Mouse (Mus musculus) myocyte (in vitro differentiated cells): ENCODE results near the gene Nsmce3. TPM values are rescaled to one million over a fixed set of nuclear protein-coding genes. Genes with fewer than 3 reads are reported as not detected.

ENCODE experiments used
- H3K27me3 ChIP-seq: one replicate; pipeline ENCODE4 v1.6.1; 2011; ENCODE audit not compliant: control insufficient read depth, insufficient read depth, insufficient read length
- H3K36me3 ChIP-seq: one replicate; pipeline ENCODE4 v1.6.1; 2011; ENCODE audit not compliant: control insufficient read depth, insufficient read depth
- H3K4me2 ChIP-seq: one replicate; pipeline ENCODE4 v1.6.1; 2011; ENCODE audit warnings: low read depth, control low read depth
- H3K4me3 ChIP-seq: one replicate; pipeline ENCODE4 v1.5.1; 2011; ENCODE audit warnings: mild to moderate bottlenecking, control low read depth, moderate library complexity
- H3K79me2 ChIP-seq: one replicate; pipeline ENCODE4 v1.6.1; 2011; ENCODE audit not compliant: control insufficient read depth, insufficient read depth
- H3ac ChIP-seq: one replicate; pipeline ENCODE4 v1.6.1; 2011; ENCODE audit not compliant: control insufficient read depth, insufficient read length
- CEBPB ChIP-seq: IDR thresholded peaks from 2 replicates; pipeline ENCODE4 v1.6.1; 2011; ENCODE audit warnings: mild to moderate bottlenecking, moderate library complexity; ENCODE audit not compliant: poor library complexity, insufficient read depth, severe bottlenecking
- E2F4 ChIP-seq: IDR thresholded peaks from one replicate; pipeline ENCODE4 v1.6.1; 2011; ENCODE audit warnings: mild to moderate bottlenecking, control low read depth, moderate library complexity; ENCODE audit not compliant: insufficient read depth
- MAX ChIP-seq: IDR thresholded peaks from one replicate; pipeline ENCODE4 v1.6.1; 2011; ENCODE audit warnings: low read depth, mild to moderate bottlenecking, control low read depth
- MYOD1 ChIP-seq, 3 experiments: IDR thresholded peaks; one replicate each; pipeline ENCODE4 v1.6.1; 2011; ENCODE audit warnings: control low read depth in 2 of 3, low read depth in 2 of 3, mild to moderate bottlenecking in 2 of 3, moderate library complexity in 1 of 3; ENCODE audit not compliant: insufficient read length in 2 of 3, control insufficient read depth in 1 of 3
- MYOG ChIP-seq, 3 experiments: IDR thresholded peaks; one replicate each; pipeline ENCODE4 v1.6.1; 2011; ENCODE audit warnings: control low read depth in 2 of 3, low read depth in 2 of 3, mild to moderate bottlenecking in 2 of 3; ENCODE audit not compliant: insufficient read length in 2 of 3, control insufficient read depth in 1 of 3, insufficient read depth in 1 of 3
- POLR2A ChIP-seq: IDR thresholded peaks from one replicate; pipeline ENCODE4 v1.6.1; 2011; ENCODE audit warnings: low read depth, mild to moderate bottlenecking, control low read depth, moderate library complexity; ENCODE audit not compliant: insufficient read length
- POLR2AphosphoS2 ChIP-seq: IDR thresholded peaks from one replicate; pipeline ENCODE4 v1.6.1; 2011; ENCODE audit warnings: low read depth, control low read depth; ENCODE audit not compliant: insufficient read length
- REST ChIP-seq: IDR thresholded peaks from one replicate; pipeline ENCODE4 v1.6.1; 2011; ENCODE audit warnings: mild to moderate bottlenecking, control low read depth, moderate library complexity; ENCODE audit not compliant: insufficient read depth, insufficient read length
- SRF ChIP-seq: IDR thresholded peaks from one replicate; pipeline ENCODE4 v1.6.1; 2011; ENCODE audit warnings: low read depth; ENCODE audit not compliant: control insufficient read depth, insufficient read length
- TCF12 ChIP-seq: IDR thresholded peaks from one replicate; pipeline ENCODE4 v1.6.1; 2011; ENCODE audit warnings: mild to moderate bottlenecking, control low read depth; ENCODE audit not compliant: poor library complexity, insufficient read depth, severe bottlenecking
- TCF3 ChIP-seq: IDR thresholded peaks from one replicate; pipeline ENCODE4 v1.6.1; 2011; ENCODE audit warnings: low read depth, control low read depth; ENCODE audit not compliant: insufficient read length
- USF1 ChIP-seq: IDR thresholded peaks from one replicate; pipeline ENCODE4 v1.6.1; 2011; ENCODE audit warnings: low read depth, mild to moderate bottlenecking, control low read depth, moderate library complexity
- polyA plus RNA-seq: library from polyadenylated mRNA; unstranded; fragments of >200 nt; fragmentation: generic; extraction: Trizol; gene quantifications from one replicate; pipeline ENCODE4 v1.2.1, GENCODE M21; 2012; ENCODE audit warnings: missing spikeins

Nsmce3 gene
- 5.4 TPM for polyA plus RNA-seq

DNA sequence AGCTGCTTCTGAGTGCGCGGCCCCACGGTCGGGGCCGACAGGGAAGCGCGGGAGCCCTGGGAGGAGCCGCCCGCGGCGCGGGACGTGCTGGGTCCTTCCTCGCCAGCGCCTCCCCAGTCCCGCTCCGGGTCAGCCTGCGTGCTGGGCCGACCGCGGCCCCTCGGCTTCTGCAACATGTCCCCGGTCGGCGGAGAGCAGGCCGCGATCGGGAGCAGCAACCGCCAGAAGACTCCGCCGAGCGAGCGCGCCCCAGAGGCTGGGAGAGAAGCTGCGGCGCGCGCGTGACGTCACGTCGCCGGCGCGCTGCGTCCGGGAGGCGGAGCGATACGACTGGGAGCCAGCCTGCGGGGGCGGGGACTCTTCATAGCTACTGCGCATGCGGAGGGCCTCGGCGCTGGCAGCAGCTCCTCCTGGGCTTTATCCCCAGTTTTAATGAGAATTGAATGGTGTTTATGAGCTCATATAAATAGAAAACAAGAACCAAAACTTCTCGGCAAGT lies at the start of gene Nsmce3:
Gene Nsmce3 (minus strand): TSS at position 255 of the 499 bp plus-strand sequence.
- Histone ChIP-seq H3K4me2 (peak within 1 kb of the TSS; percentile 93), H3K4me3 (peak within 1 kb of the TSS; percentile 77), H3K36me3 (no peaks in the 10 kb centered on the region), H3K27me3 (no peaks in the 10 kb centered on the region), H3ac (peak within 1 kb of the TSS; percentile 89), H3K79me2 (peaks cover 21% of the 10 kb centered on the region)
- TF ChIP-seq POLR2AphosphoS2 (peak; percentile 77), E2F4 (no peak), MAX (no peak), SRF (peak; percentile 56), POLR2A (peak; percentile 89)

DNA sequence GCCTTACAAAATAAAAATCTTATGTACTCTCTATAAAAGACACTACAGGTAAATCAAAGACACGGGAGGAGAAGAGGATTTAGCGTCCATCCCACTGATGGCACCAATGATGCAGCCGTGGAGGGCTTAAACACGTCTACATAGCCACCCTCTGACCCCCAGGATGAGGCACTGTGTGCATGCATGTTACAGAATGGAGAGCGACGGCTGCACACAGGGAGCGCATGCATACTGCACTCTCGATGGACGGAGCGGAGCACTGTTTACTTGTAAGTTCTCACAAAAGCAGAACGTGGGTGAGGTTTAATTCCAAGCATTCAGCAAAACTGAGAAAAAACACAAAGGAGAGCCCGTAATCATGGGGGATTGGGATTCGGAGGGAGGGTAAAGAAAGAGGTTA lies 48.4 kb upstream of the Nsmce3 start:
- H3ac ChIP-seq: no peak overlapping the region
- no peaks in the 10 kb centered on the region for H3K36me3 ChIP-seq
- H3K27me3 ChIP-seq: peaks cover 4% of the 10 kb centered on the region
- H3K4me2 ChIP-seq: no peak overlapping the region
- H3K4me3 ChIP-seq: no peak overlapping the region
- H3K79me2 ChIP-seq: no peaks in the 10 kb centered on the region
- TF ChIP-seq TCF3: no peak
- no peak for TF ChIP-seq TCF12
- TF ChIP-seq MAX: no peak
- no peak for TF ChIP-seq E2F4
- no peak for TF ChIP-seq MYOG (IDR thresholded peaks at IDR 0.05; ENCODE audit: control insufficient read depth in 1 of 3, insufficient read depth in 1 of 3, insufficient read length in 2 of 3, low read depth in 2 of 3)
- no peak for TF ChIP-seq POLR2A
- TF ChIP-seq REST: no peak
- no peak for TF ChIP-seq SRF
- TF ChIP-seq POLR2AphosphoS2: no peak

DNA sequence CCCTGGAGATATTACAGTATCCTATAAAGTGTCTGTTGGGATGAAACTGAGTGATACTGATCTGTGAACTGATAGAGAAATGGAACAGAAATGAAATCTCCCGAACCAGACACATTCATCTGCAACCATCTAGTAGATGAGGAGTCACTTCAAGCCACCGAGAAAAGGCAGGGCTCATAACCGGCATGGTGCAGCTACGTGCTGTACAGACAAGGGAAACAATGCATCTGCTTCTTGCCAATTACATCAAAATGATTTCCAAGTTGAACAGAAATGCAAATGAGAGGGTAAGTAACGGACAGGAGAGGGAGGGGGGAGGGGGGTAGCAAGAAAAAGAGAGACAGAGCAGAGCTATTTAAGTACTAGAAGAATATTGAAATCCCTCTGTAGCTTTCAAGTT lies 47.9 kb upstream of the Nsmce3 start:
- H3K4me3 ChIP-seq: no peak overlapping the region
- no peak for TF ChIP-seq SRF
- TF ChIP-seq MYOD1 (IDR thresholded peaks at IDR 0.05; ENCODE audit: control insufficient read depth in 1 of 3, insufficient read length in 2 of 3, low read depth in 2 of 3): no peak
- no peak for TF ChIP-seq E2F4
- TF ChIP-seq MYOG (IDR thresholded peaks at IDR 0.05; ENCODE audit: control insufficient read depth in 1 of 3, insufficient read depth in 1 of 3, insufficient read length in 2 of 3, low read depth in 2 of 3): no peak
- no peak for TF ChIP-seq CEBPB
- TF ChIP-seq POLR2A: no peak
- TF ChIP-seq TCF3: no peak
- TF ChIP-seq MAX: no peak

DNA sequence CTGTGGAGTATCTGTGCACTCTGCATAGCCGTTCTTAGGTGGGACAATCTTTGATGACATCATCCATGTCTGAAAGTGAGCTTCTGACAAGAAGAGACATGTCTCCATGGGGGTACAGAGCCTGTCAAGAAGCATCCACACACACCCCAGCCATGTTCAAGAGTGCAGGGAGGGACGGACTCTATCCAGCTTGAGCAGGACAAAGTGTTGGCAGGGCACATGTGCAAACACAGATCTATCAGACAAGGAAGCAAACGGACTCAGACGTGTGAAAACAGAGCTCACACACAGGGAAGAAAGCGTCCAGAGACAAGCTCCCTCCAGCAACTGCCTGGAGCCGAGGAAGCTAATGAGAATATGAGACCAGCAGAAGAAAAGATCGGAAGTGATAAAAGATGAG lies 43.9 kb upstream of the Nsmce3 start:
- TF ChIP-seq MYOD1 (IDR thresholded peaks at IDR 0.05; ENCODE audit: control insufficient read depth in 1 of 3, insufficient read length in 2 of 3, low read depth in 2 of 3) (no peak), REST (no peak), TCF12 (no peak), SRF (no peak), MAX (no peak), USF1 (no peak), CEBPB (no peak), E2F4 (no peak), POLR2A (no peak), MYOG (IDR thresholded peaks at IDR 0.05; ENCODE audit: control insufficient read depth in 1 of 3, insufficient read depth in 1 of 3, insufficient read length in 2 of 3, low read depth in 2 of 3) (no peak)
- H3K4me2 ChIP-seq: no peak overlapping the region
- peaks cover 4% of the 10 kb centered on the region for H3K27me3 ChIP-seq
- H3ac ChIP-seq: no peak overlapping the region
- no peaks in the 10 kb centered on the region for H3K36me3 ChIP-seq
- H3K79me2 ChIP-seq: no peaks in the 10 kb centered on the region
- no peak overlapping the region for H3K4me3 ChIP-seq

More for the DNA sequence above, 47.9 kb upstream of the Nsmce3 start:
- Histone ChIP-seq H3K36me3 (no peaks in the 10 kb centered on the region), H3K27me3 (peaks cover 4% of the 10 kb centered on the region), H3K4me2 (no peak overlapping the region), H3K79me2 (no peaks in the 10 kb centered on the region), H3ac (no peak overlapping the region)

DNA sequence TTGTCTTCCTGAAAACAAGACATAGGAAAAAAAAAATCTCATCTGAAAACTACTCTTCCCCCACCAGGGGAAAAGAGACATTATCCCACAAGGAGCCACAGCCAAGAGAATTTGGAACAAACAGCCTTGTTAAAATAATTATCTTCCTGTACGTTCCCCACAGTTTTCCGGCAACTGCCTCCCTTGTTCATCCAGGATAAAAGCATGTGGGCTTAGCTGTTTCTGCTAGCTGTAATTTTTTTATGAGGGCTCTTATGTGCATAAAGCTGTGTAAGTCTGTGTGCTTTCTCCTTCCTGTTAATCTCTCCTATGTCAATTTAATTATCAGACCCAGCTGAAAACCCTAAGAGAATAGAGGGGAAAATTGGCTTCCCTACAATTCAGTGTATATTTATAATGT lies 42.3 kb upstream of the Nsmce3 start:
- no peaks in the 10 kb centered on the region for H3K36me3 ChIP-seq
- H3K79me2 ChIP-seq: no peaks in the 10 kb centered on the region
- TF ChIP-seq E2F4 (no peak), MYOG (IDR thresholded peaks at IDR 0.05; ENCODE audit: control insufficient read depth in 1 of 3, insufficient read depth in 1 of 3, insufficient read length in 2 of 3, low read depth in 2 of 3) (no peak)
- H3K4me2 ChIP-seq: no peak overlapping the region
- H3ac ChIP-seq: no peak overlapping the region
- H3K4me3 ChIP-seq: no peak overlapping the region
- no peaks in the 10 kb centered on the region for H3K27me3 ChIP-seq
